Mouse (Mus musculus) kidney, postnatal 14 days (tissue): Measurements from ENCODE around the gene Nup54.
A peak's percentile ranks its signal among the peaks of the same experiment; 100 is the strongest.

Experiments
- DNase-seq: peaks from one replicate; pipeline ENCODE4 v3.0.0; 2022; ENCODE audit warnings: mixed read lengths

Gene Nup54

DNA sequence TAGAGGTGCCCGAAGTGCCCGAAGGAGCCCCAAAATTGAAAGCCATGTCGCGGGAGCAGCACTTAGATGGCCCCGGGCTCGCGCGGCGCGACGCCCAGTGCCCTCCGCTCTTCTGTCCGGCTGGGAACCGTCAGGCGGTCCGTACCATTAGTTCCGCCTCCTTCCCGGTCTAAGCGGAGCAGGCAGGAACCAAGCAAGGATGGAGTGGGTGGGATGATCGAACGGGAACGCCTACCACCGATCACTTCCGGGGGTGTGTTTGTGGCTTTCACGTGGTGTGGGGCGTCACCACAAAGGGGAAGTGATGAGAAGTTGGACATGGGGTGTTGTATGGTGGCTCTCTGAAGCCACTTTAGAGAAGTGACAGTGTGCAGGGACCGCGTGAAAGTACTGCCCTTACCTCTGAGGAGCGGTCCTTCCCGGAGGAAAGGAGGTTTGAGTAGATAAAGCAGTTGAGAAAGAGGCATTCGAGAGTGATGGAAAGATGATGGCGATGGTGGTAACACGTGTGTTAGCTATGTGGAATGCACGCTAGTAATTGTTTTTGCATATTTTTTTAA is at the start of gene Nup54:
Gene Nup54, minus strand, starts transcription at position 195 of the 560 bp plus-strand sequence.
- DNase-seq, result peak; percentile 96

DNA sequence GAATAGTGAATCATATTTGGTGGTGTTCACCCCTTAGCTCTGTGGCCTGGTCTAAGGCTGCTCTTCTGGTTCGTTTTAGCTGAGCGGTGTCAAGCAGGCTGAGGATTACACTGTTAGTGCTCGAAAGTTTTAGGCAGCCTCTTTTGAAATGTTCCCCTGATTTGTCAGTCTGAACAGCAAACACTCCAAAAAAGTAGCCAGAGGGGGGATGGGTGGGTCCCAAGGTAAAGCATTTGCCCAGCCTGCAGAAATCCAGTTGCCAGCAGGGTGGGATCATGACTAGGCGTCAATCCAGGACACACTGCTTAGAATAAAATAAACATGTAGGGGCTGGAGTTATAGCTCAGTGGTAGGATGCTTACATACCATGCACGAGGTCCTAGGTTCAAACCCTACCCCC is 37.8 kb upstream of the Nup54 start:
- DNase-seq, result no peak

DNA sequence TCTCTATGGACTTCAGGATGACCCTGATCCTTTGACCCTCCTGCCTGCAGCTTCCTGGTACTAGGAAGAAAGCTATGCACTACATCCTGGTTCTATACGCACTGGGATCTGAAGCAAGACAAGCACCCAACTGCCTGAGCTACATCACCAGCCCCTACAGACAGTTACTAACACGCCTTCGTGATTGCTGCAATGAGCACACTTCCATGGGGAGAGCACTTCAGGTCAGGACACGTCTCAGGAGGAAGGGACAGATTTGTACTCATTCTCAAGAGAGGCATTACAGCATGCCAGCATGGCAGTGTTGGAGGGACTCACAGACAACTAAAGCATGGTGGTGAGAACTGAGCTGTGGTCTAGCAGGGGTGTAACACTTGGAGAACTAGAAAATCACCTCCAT is 36.5 kb upstream of the Nup54 start:
- no peak for DNase-seq

DNA sequence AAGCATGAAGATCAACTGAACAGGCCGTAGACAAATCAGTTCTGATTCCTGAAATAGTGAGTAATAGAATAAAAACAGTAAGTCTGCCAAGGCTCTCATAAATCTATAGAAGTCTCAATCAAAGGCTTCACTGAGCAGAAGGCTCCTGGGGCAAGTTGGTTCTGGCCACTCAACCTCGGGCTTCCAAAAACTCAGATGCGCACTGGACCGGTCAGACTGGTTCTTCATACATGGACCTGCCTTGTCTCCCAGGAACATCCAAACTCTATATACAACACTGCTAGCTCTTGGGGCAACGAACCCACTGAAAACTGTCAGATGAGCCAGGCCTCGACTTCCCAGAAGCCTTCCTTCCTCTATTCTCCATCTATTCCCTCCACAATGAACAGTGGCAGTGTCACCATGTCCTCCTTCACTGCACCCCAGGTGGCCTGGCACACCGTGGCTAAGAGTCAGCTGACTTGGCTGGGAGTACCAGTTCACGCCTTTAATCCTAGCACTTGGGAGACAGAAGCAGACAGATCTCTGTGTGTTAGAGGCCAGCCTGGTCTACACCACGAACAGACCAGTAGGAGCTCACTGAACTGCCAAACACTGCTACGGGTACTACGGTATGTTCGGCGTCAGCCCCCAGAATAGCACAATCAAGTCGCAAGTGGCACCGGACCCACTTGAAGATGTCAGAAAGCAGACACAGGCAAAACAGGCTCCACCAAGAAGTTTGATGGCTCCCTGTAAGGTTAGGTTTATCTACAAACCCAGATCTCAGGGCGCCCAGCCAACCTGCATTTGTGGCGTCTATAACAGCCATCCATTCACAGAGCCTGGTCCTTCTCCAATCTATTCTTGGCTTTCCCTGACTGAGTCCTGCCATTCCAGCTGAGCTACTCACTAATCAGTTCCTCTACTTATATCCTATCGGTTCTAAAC is 34.4 kb upstream of the Nup54 start:
- DNase-seq, result no peak

DNA sequence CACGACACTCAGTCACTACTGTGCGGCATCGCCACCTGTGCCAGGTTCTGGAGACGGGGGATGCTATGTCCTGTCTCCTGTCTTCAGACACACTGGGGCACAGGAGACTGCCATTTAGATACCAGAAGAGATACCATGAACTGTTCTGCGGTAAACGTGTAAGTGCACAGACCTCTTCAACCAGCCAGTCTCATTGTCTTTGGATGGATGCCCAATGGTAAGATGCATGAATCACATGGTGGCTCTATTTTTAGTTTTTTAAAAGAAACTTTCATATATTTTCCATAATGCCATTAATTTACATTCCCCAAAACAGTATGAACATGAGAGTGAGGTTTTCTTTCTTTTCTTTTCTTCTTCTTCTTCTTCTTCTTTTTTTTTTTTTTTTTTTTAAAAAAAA is 33.2 kb upstream of the Nup54 start:
- DNase-seq, result no peak

- DNase-seq, result peak; percentile 32
Measured at GRCm38 (mm10) chr5:92467102-92467766, 32.2 kb upstream of the Nup54 start.

- peak; percentile 12 for DNase-seq
Measured at GRCm38 (mm10) chr5:92465511-92465910, 30.5 kb upstream of the Nup54 start.

DNA sequence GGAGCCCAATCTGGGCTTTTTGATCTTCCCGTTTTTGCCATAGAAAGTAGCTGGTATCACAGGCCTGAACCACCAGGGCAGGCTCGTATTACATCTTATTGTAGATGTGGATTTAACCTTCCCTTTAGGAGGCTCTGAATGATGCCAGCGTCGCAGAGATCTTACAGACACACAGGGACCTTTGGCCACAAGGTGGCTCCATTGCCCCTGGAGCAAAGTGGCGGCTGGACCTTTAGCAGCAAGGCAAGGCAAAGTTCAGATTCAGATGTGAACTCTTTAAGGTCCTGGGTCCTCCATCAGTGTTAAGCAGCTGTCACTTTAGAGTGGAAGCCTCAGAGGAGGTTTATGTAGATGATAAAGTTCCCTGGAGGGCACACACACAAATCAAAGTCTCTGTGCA is 26.3 kb upstream of the Nup54 start:
- DNase-seq, result peak; percentile 79

DNA sequence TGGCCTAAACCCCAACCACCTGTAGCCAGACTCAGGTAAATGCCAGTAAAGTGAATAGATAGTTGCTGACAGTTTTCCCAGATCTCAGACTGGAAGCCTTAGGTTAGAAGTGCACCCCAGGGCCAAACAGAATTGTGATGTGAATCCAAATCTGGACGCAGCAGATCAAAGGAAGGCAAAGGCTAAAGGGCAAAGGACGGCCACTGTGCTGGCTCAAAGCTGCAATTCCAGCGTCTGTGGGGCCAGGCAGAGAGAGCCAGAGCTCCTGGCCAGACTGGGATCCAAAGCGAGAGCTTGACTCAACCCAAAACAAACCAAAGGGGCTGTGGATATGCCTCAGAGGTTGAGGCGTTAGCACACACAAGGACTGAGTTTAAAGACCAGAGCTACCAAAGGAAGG is 23.7 kb upstream of the Nup54 start:
- DNase-seq, result no peak

DNA sequence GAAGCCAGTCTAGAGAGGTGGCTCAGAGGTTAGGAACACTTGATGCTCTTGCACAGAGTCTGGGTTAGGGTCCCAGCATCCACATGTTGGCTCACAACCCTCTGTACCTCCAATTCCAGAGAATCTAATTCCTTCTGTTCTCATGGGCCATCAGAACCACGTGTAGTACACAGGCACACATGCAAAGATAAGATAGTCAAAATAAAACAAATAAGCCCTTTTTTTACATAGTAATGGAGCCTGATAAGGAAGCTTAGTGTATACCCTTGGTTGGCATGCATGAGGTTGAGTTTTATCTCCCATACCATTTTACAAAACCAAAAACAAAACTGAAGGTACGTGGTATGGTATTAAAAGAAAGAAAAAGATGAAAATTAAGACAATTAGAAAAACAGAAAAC is 22.4 kb upstream of the Nup54 start:
- no peak for DNase-seq

DNA sequence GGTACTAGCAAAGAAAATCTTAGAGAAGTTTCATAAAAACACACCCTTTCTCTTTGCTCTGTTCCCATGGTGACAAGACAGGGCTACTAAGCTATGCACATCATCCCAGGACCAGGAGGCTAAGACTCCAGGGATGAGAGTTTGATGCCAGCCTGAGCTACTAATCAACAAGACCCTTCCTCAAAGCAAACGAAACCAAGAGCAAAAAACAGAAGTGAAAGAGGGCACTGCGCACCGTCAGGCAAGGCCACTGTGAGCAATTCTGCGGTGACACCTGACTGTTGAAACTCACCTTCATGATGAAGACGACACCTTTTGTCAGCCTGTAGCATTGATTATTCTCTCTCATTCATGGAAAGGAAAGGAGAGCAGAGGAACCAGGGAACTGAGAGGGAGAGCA is 17.9 kb upstream of the Nup54 start:
- DNase-seq, result no peak

DNA sequence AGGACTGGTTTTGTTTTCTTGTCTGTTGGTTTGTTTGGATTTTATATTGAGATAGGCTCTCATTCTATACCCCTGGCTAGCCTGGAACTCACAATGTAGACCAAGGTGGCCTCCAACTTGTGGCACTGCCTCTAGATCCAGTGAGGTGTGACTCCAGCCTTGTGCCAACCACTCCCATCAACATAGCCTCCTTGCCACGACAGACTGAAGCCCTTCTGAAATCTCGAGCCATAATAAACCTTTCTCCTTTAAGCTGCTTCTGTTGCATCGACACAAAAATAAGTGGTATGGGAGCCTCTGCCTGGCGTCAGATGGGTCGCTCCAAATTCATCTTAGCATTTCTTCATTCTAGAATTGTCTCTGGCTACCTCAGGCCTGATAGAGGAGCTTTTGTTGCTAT is 11.7 kb upstream of the Nup54 start:
- no peak for DNase-seq

DNA sequence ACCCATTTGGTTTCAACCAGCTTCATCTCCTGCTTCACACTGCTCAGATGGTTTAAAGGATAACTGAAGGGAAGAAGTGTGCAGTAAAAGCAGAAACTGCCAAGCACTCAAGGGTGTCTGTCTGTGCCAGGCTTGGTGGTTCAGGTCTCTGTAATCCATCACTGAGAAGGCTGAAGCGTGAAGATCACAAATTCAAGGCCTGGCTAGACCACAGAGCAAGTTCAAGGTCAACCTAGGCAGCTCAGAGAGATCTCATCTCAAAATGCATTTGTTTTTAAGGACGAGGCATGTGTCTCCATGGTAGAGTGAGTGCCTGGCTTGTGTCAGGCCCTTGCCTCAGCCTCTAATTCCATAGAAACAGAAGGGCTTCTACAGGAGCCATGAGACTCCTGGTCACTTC is 10.0 kb upstream of the Nup54 start:
- DNase-seq, result no peak

- no peak for DNase-seq
Measured at GRCm38 (mm10) chr5:92442914-92443313, 7.9 kb upstream of the Nup54 start.

GRCm38 (mm10) chr5:92441494-92441893 is 6.5 kb upstream of the Nup54 start:
- DNase-seq, result no peak

GRCm38 (mm10) chr5:92438540-92438939 is 3.5 kb upstream of the Nup54 start:
- no peak for DNase-seq

DNA sequence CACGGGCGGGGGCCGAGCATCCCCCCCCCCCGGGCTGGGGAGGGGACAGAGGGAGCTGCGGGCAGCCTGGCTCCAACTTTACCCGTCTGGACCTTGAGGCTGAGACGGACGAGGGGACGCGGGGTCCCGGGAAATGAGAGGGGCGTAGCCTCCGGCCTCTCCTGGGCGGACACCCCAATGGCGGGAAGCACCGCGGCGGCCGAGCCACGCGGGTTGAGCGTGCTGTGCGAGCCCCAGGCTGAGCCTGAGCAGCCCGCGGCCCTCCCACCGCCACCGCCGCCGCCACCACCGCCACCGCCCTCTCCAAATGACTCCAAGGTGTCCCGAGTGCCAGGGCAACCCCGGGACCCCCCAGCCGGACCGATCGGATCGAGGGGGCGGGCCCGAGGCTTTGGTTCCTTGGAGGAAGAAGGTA is 441 bp downstream of the Nup54 start:
- DNase-seq, result no peak

DNA sequence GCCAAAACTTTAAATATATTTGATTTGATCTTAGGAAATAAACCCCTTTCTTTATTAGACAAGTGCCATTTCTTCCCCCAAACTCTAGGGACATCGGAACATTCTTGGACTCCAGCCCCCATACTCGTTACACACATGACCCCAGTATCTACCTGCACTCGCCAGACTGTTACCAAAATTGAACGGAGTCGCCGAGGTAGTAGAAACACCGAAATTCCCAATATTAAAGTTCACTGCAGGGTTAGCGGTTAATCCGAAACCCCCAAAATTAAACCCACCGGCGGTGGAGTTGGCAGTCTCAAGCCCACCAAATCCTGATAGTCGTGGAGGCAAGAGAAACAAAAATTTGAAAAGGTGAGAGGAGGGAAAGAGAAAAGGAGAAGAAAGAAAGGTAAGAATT is 949 bp downstream of the Nup54 start:
- no peak for DNase-seq

- no peak for DNase-seq
Measured at GRCm38 (mm10) chr5:92431611-92432010, 3.4 kb downstream of the Nup54 start.

- no peak for DNase-seq
Measured at GRCm38 (mm10) chr5:92430723-92431122, 4.3 kb downstream of the Nup54 start.

GRCm38 (mm10) chr5:92424126-92424525 is 10.9 kb downstream of the Nup54 start:
- DNase-seq, result no peak

DNA sequence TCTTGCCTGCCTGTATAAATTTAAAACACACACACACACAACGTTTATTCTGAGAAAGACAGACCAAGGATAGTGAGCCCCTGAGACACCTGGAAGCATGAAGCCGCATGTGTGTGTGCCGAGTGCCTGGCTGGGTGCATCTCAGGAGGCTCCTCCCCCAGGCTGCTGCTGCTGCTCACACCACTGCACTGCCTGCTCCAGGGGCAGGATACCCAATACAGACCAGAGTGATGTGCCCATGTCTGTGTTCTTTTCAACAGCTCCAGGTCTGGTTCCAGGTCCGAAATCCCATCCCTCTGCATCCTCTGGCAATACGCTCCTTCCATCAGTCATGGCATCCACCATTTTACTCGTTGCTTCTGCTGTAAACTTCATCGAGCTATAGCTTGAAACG is 21.0 kb downstream of the Nup54 start:
- DNase-seq, result no peak

GRCm38 (mm10) chr5:92413271-92413981 is 21.6 kb downstream of the Nup54 start:
- no peak for DNase-seq
